Mouse (Mus musculus) stomach, postnatal 0 days (tissue): ENCODE data around the gene Syt13.

Experiments
- CTCF ChIP-seq: IDR thresholded peaks from 2 replicates; pipeline ENCODE4 v1.5.1; 2016; ENCODE audit warnings: antibody characterized with exemption, low read depth, mild to moderate bottlenecking, moderate library complexity
- EP300 ChIP-seq: optimal IDR thresholded peaks from 2 replicates; pipeline ENCODE3; 2016; ENCODE audit warnings: antibody characterized with exemption

- TF ChIP-seq EP300 (no peak), CTCF (no peak)
These were observed 11.2 kb upstream of the Syt13 start for GRCm38 (mm10) chr2:92903650-92904049.
